Mouse (Mus musculus) CH12.LX (cell line): ENCODE measurements around the gene Runx2. TPM values are rescaled to one million over a fixed set of nuclear protein-coding genes. Genes with fewer than 3 reads are reported as not detected.

ENCODE experiments used
- DNase-seq: peaks from one replicate; pipeline ENCODE4 v3.0.0-alpha.2; 2013; ENCODE audit errors: extremely low read depth
- H3K27ac ChIP-seq: 2 replicates; pipeline ENCODE4 v1.5.1; 2012; ENCODE audit warnings: low read depth, mild to moderate bottlenecking, control low read depth, moderate library complexity; ENCODE audit not compliant: insufficient read depth
- H3K27me3 ChIP-seq: replicated peaks from 2 replicates; pipeline ENCODE3; 2012; ENCODE audit warnings: inconsistent platforms
- H3K36me3 ChIP-seq, 2 experiments: replicated peaks in 1 of 2; 2 replicates each; pipeline versions ENCODE3 to v1.6.1; 2012; ENCODE audit warnings: inconsistent platforms in 1 of 2, low read length in 1 of 2, mild to moderate bottlenecking in 1 of 2, mixed read lengths in 1 of 2, moderate library complexity in 1 of 2; ENCODE audit not compliant: control insufficient read depth in 1 of 2, insufficient read depth in 1 of 2
- H3K4me1 ChIP-seq, 2 experiments: 2 replicates each; pipeline ENCODE4 v1.6.1; 2012; ENCODE audit warnings: inconsistent platforms in 1 of 2, moderate library complexity in 1 of 2; ENCODE audit not compliant: insufficient read depth in 2 of 2, control insufficient read depth in 1 of 2
- H3K4me2 ChIP-seq: 2 replicates; pipeline ENCODE4 v1.6.1; 2012; ENCODE audit warnings: low read depth, mild to moderate bottlenecking, control low read depth; ENCODE audit not compliant: poor library complexity, insufficient read depth, severe bottlenecking
- H3K4me3 ChIP-seq, 3 experiments: fragments of 150-350 bp in 1 of 3; sonication (generic) in 1 of 3; replicated peaks in 1 of 3; 2 replicates each; pipeline versions ENCODE3 to v1.5.1; 2011 to 2012; ENCODE audit warnings: low read depth in 2 of 3, low read length in 2 of 3, mild to moderate bottlenecking in 2 of 3, moderate library complexity in 2 of 3, control low read depth in 1 of 3, improper control_type of control experiment in 1 of 3, inconsistent platforms in 1 of 3, mixed read lengths in 1 of 3; ENCODE audit not compliant: poor library complexity in 1 of 3
- H3K79me2 ChIP-seq: replicated peaks from 2 replicates; pipeline ENCODE4 v1.6.1; 2012; ENCODE audit warnings: mild to moderate bottlenecking, moderate library complexity; ENCODE audit not compliant: control insufficient read depth, poor library complexity, insufficient read depth, severe bottlenecking; ENCODE audit errors: extremely low read depth
- H3K9ac ChIP-seq: 2 replicates; pipeline ENCODE4 v1.6.1; 2012; ENCODE audit warnings: low read depth, mild to moderate bottlenecking, control low read depth, moderate library complexity; ENCODE audit not compliant: insufficient read depth
- H3K9me3 ChIP-seq: replicated peaks from 2 replicates; pipeline ENCODE3; 2012; ENCODE audit warnings: low read length, inconsistent platforms, mixed read lengths
- CHD2 ChIP-seq: IDR thresholded peaks from 2 replicates; pipeline ENCODE4 v1.6.1; 2011; ENCODE audit warnings: low read length, improper control_type of control experiment
- CTCF ChIP-seq, 2 experiments: IDR thresholded peaks in 1 of 2; conservative IDR thresholded peaks in 1 of 2; 2 replicates each; pipeline ENCODE4 v1.5.1; 2011 to 2012; ENCODE audit warnings: low read depth in 2 of 2, low read length in 2 of 2, improper control_type of control experiment in 1 of 2, inconsistent platforms in 1 of 2, mild to moderate bottlenecking in 1 of 2, moderate library complexity in 1 of 2
- ELF1 ChIP-seq: IDR thresholded peaks from 2 replicates; pipeline ENCODE4 v1.6.1; 2014; ENCODE audit warnings: low read depth, mild to moderate bottlenecking, inconsistent platforms, low read length, improper control_type of control experiment
- ETS1 ChIP-seq: conservative IDR thresholded peaks from 2 replicates; pipeline ENCODE4 v1.6.1; 2012; ENCODE audit warnings: low read depth, mild to moderate bottlenecking, inconsistent platforms, low read length, improper control_type of control experiment, moderate library complexity
- GABPA ChIP-seq: IDR thresholded peaks from 2 replicates; pipeline ENCODE4 v1.6.1; 2012; ENCODE audit warnings: low read depth, low read length, improper control_type of control experiment, inconsistent platforms; ENCODE audit not compliant: insufficient replicate concordance
- IRF4 ChIP-seq: IDR thresholded peaks from 2 replicates; pipeline ENCODE4 v1.6.1; 2014; ENCODE audit warnings: low read depth, mild to moderate bottlenecking, inconsistent platforms, low read length, improper control_type of control experiment
- JUN ChIP-seq: IDR thresholded peaks from 2 replicates; pipeline ENCODE4 v1.6.1; 2011; ENCODE audit warnings: low read depth, mild to moderate bottlenecking, low read length, improper control_type of control experiment, moderate library complexity; ENCODE audit not compliant: insufficient read depth
- KAT2A ChIP-seq: IDR thresholded peaks from 2 replicates; pipeline ENCODE4 v1.6.1; 2012; ENCODE audit warnings: low read length, improper control_type of control experiment, inconsistent platforms; ENCODE audit not compliant: insufficient replicate concordance
- MAFK ChIP-seq: IDR thresholded peaks from 2 replicates; pipeline ENCODE4 v1.6.1; 2011; ENCODE audit warnings: low read length, improper control_type of control experiment; ENCODE audit not compliant: insufficient replicate concordance
- MAX ChIP-seq: IDR thresholded peaks from 2 replicates; pipeline ENCODE4 v1.6.1; 2011; ENCODE audit warnings: low read length, improper control_type of control experiment
- MEF2A ChIP-seq: IDR thresholded peaks from 2 replicates; pipeline ENCODE4 v1.6.1; 2014; ENCODE audit warnings: low read depth, mild to moderate bottlenecking, inconsistent platforms, low read length, improper control_type of control experiment, borderline replicate concordance
- MXI1 ChIP-seq: IDR thresholded peaks from 2 replicates; pipeline ENCODE4 v1.6.1; 2011; ENCODE audit warnings: mild to moderate bottlenecking, low read depth, low read length, improper control_type of control experiment
- MYC ChIP-seq: IDR thresholded peaks from 2 replicates; pipeline ENCODE4 v1.6.1; 2011; ENCODE audit warnings: low read depth, mild to moderate bottlenecking, improper control_type of control experiment, low read length
- NELFE ChIP-seq: IDR thresholded peaks from 2 replicates; pipeline ENCODE4 v1.6.1; 2011; ENCODE audit warnings: low read depth, low read length, improper control_type of control experiment
- PAX5 ChIP-seq: IDR thresholded peaks from 2 replicates; pipeline ENCODE4 v1.6.1; 2012; ENCODE audit warnings: low read length, inconsistent platforms, mixed read lengths
- POLR2AphosphoS2 ChIP-seq: IDR thresholded peaks from 2 replicates; pipeline ENCODE4 v1.6.1; 2011; ENCODE audit warnings: low read depth, low read length, improper control_type of control experiment
- RCOR1 ChIP-seq: conservative IDR thresholded peaks from 2 replicates; pipeline ENCODE4 v1.6.1; 2012; ENCODE audit warnings: low read depth, mild to moderate bottlenecking, inconsistent platforms, low read length, improper control_type of control experiment
- SIN3A ChIP-seq: IDR thresholded peaks from 2 replicates; pipeline ENCODE4 v1.6.1; 2012; ENCODE audit warnings: low read length, improper control_type of control experiment, inconsistent platforms
- TBP ChIP-seq: conservative IDR thresholded peaks from 2 replicates; pipeline ENCODE4 v1.6.1; 2011; ENCODE audit warnings: low read depth, low read length, improper control_type of control experiment
- TCF12 ChIP-seq: IDR thresholded peaks from 2 replicates; pipeline ENCODE4 v1.6.1; 2014; ENCODE audit warnings: low read depth, mild to moderate bottlenecking, inconsistent platforms, low read length, improper control_type of control experiment
- UBTF ChIP-seq: IDR thresholded peaks from 2 replicates; pipeline ENCODE4 v1.6.1; 2012; ENCODE audit warnings: low read depth, mild to moderate bottlenecking, inconsistent platforms, low read length, improper control_type of control experiment, moderate library complexity
- USF1 ChIP-seq: IDR thresholded peaks from 2 replicates; pipeline ENCODE4 v1.6.1; 2014; ENCODE audit warnings: low read depth, mild to moderate bottlenecking, inconsistent platforms, low read length, improper control_type of control experiment
- USF2 ChIP-seq: conservative IDR thresholded peaks from 2 replicates; pipeline ENCODE4 v1.6.1; 2011; ENCODE audit warnings: low read depth, low read length, improper control_type of control experiment
- ZNF384 ChIP-seq: IDR thresholded peaks from 2 replicates; pipeline ENCODE4 v1.6.1; 2012; ENCODE audit warnings: low read depth, low read length, improper control_type of control experiment, inconsistent platforms
- dilution Hi-C: fragments of 300-500 bp; cut with MboI; formaldehyde crosslinking; loops from 2 replicates; pipeline ENCODE4 v1.14.3; 2020; ENCODE audit warnings: low sequenced_read_pairs; ENCODE audit not compliant: extremely low pct_unique_long_range_greater_than_20kb, extremely low pct_ligation_motif_present
- in situ Hi-C: fragments of 300-500 bp; cut with MboI; formaldehyde crosslinking; loops from 3 replicates; pipeline ENCODE4 v1.14.3; 2019; ENCODE audit warnings: low sequenced_read_pairs, low pct_ligation_motif_present, low pct_unique_long_range_greater_than_20kb, mixed read lengths
- polyA plus RNA-seq: library from polyadenylated mRNA; unstranded; fragments of >175 nt; gene quantifications from 2 replicates; pipeline ENCODE4 v1.2.1, GENCODE M21; 2012; ENCODE audit warnings: low read depth; ENCODE audit not compliant: insufficient read length
- total RNA-seq, 2 experiments: library from RNA; depleted of rRNA; stranded (reverse); fragments of 300-350 nt in 1 of 2; fragments of >200 nt in 1 of 2; gene quantifications; 2 replicates each; pipeline ENCODE4 v1.2.3; 2012 to 2014

Gene Runx2
- total and polyA plus RNA-seq, 3 experiments: 0.70 to 1.4 (median 1.1) TPM

- H3K27ac ChIP-seq: no peak overlapping the region
- H3K27me3 ChIP-seq: no peaks in the 10 kb centered on the region
- dilution Hi-C loops: no loop called here
- no peak overlapping the region for H3K4me3 ChIP-seq
- DNase-seq: no peak
- TF ChIP-seq CTCF (conservative IDR thresholded peaks at IDR 0.05 in 1 of 2, IDR thresholded peaks at IDR 0.05 in 1 of 2; ENCODE audit: low read depth in 2 of 2, low read length in 2 of 2): peak in 1 of 2 experiments; percentile 26; a peak in 1 of 4 replicates
- TF ChIP-seq UBTF: no peak
- TF ChIP-seq, all 38 proteins: peak for 1
- H3K9ac ChIP-seq: no peak overlapping the region
- H3K9me3 ChIP-seq: peaks cover 3% of the 10 kb centered on the region
- in situ Hi-C loops: no loop called here
- H3K79me2 ChIP-seq: no peaks in the 10 kb centered on the region
- H3K4me1 ChIP-seq: peaks cover 2 to 11% of the 10 kb centered on the region in 2 experiments; a peak in 2 of 4 replicates
- peaks cover 7 to 26% of the 10 kb centered on the region in 2 experiments for H3K36me3 ChIP-seq
- no peak overlapping the region for H3K4me2 ChIP-seq
These were observed 25.4 kb downstream of the Runx2 start for GRCm38 (mm10) chr17:44788982-44789747.

DNA sequence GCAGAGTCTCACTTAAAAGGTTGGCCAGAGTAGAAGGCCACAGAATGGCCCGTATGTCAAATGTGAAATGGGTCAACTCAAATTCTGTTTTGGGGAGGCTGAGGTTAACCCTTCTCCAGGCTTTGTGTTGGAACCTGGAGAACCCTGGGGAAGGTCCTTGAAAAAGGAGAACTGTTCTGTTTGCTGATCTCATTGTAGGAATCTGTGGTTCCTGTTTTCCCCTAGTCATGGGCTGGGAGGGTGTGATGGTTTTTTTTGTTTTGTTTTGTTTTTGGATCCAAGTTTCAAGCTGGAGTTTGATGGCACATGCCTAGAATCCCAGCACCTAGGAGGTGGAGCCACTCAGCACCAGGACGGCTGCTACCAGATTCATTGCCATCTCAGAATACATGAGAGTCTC lies 31.5 kb downstream of the Runx2 start:
- in situ Hi-C loops: no loop called here
- Histone ChIP-seq H3K4me2 (no peak overlapping the region), H3K9me3 (no peaks in the 10 kb centered on the region), H3K79me2 (no peaks in the 10 kb centered on the region; the same call in none of the 2 replicates), H3K36me3 (peaks cover 0 to 4% of the 10 kb centered on the region in 2 experiments), H3K9ac (no peak overlapping the region), H3K4me1 (peaks cover 0 to 17% of the 10 kb centered on the region in 2 experiments; a peak in 2 of 4 replicates), H3K27me3 (no peaks in the 10 kb centered on the region), H3K27ac (no peak overlapping the region), H3K4me3 (no peak overlapping the region)
- dilution Hi-C loops: no loop called here
- 0 out of 2 replicates have a peak, but pooled peaks have one; percentile 12 for TF ChIP-seq IRF4
- TF ChIP-seq MEF2A: no peak
- TF ChIP-seq SIN3A: no peak
- TF ChIP-seq USF2: no peak
- no peak for TF ChIP-seq ZNF384
- DNase-seq: no peak

- Histone ChIP-seq H3K79me2 (no peaks in the 10 kb centered on the region; the same call in none of the 2 replicates), H3K27ac (no peak overlapping the region), H3K9ac (no peak overlapping the region), H3K27me3 (no peaks in the 10 kb centered on the region), H3K4me2 (no peak overlapping the region), H3K36me3 (peaks cover 0 to 2% of the 10 kb centered on the region in 2 experiments), H3K4me3 (no peak overlapping the region), H3K9me3 (no peaks in the 10 kb centered on the region), H3K4me1 (peaks cover 0 to 19% of the 10 kb centered on the region in 2 experiments; a peak in 2 of 4 replicates)
- DNase-seq: no peak
- dilution Hi-C loops: no loop called here
- in situ Hi-C loops: no loop called here
- TF ChIP-seq USF1 (no peak), MEF2A (no peak), PAX5 (no peak), MAFK (no peak), CHD2 (no peak), MAX (no peak), USF2 (no peak), ETS1 (no peak), MXI1 (no peak), ELF1 (no peak), MYC (no peak), JUN (no peak), RCOR1 (no peak), NELFE (no peak), SIN3A (no peak), KAT2A (no peak), GABPA (no peak), TBP (no peak), POLR2AphosphoS2 (no peak), TCF12 (no peak)
These were observed 32.2 kb downstream of the Runx2 start for GRCm38 (mm10) chr17:44782366-44782765.
